Mouse (Mus musculus) ES-E14 (cell line): ENCODE data around the gene Prn. TPM values are rescaled to one million over a fixed set of nuclear protein-coding genes. Genes with fewer than 3 reads are reported as not detected.

Experiments used
- DNase-seq: peaks from one replicate; pipeline ENCODE4 v3.0.0-alpha.2; 2013; ENCODE audit warnings: low read depth, low spot score
- H3K27ac ChIP-seq: 2 replicates; pipeline ENCODE4 v1.5.1; 2012; ENCODE audit warnings: low read depth, mild to moderate bottlenecking, low read length, moderate library complexity, mixed read lengths; ENCODE audit not compliant: poor library complexity, insufficient read depth, severe bottlenecking
- H3K36me3 ChIP-seq: 2 replicates; pipeline ENCODE4 v1.6.1; 2012; ENCODE audit warnings: mild to moderate bottlenecking, low read length, moderate library complexity, mixed read lengths; ENCODE audit not compliant: control insufficient read depth, poor library complexity, insufficient read depth, severe bottlenecking
- H3K4me1 ChIP-seq, 2 experiments: fragments of 150-350 bp in 1 of 2; sonication (generic) in 1 of 2; 2 replicates each; pipeline ENCODE4 v1.6.1; 2012; ENCODE audit warnings: low read length in 2 of 2, mild to moderate bottlenecking in 1 of 2, mixed read lengths in 1 of 2; ENCODE audit not compliant: control insufficient read depth in 2 of 2, insufficient read depth in 2 of 2, poor library complexity in 1 of 2
- H3K4me3 ChIP-seq, 2 experiments: fragments of 150-350 bp in 1 of 2; sonication (generic) in 1 of 2; 2 replicates each; pipeline ENCODE4 v1.5.1; 2012; ENCODE audit warnings: low read length in 2 of 2, low read depth in 1 of 2, mild to moderate bottlenecking in 1 of 2, mixed read lengths in 1 of 2; ENCODE audit not compliant: insufficient read depth in 1 of 2, poor library complexity in 1 of 2, severe bottlenecking in 1 of 2
- H3K9ac ChIP-seq: 2 replicates; pipeline ENCODE4 v1.6.1; 2012; ENCODE audit warnings: low read depth, mild to moderate bottlenecking, low read length, mixed read lengths; ENCODE audit not compliant: poor library complexity, insufficient read depth, severe bottlenecking
- H3K9me3 ChIP-seq: fragments of 150-350 bp; sonication (generic); 2 replicates; pipeline ENCODE4 v1.6.1; 2012; ENCODE audit warnings: low read depth, mild to moderate bottlenecking, low read length; ENCODE audit not compliant: control insufficient read depth, insufficient read depth
- CHD2 ChIP-seq: IDR thresholded peaks from 2 replicates; pipeline ENCODE4 v1.6.1; 2014; ENCODE audit warnings: mild to moderate bottlenecking, low read depth, low read length, inconsistent platforms
- HCFC1 ChIP-seq: IDR thresholded peaks from 2 replicates; pipeline ENCODE4 v1.6.1; 2012; ENCODE audit warnings: low read length, inconsistent platforms, borderline replicate concordance; ENCODE audit not compliant: insufficient read depth
- MAFK ChIP-seq: IDR thresholded peaks from 2 replicates; pipeline ENCODE4 v1.6.1; 2014; ENCODE audit warnings: mild to moderate bottlenecking, low read depth, low read length, inconsistent platforms; ENCODE audit not compliant: insufficient read depth
- ZC3H11A ChIP-seq: IDR thresholded peaks from 2 replicates; pipeline ENCODE4 v1.6.1; 2012; ENCODE audit warnings: low read depth, mild to moderate bottlenecking, inconsistent platforms, low read length, borderline replicate concordance
- ZNF384 ChIP-seq: IDR thresholded peaks from 2 replicates; pipeline ENCODE4 v1.6.1; 2012; ENCODE audit warnings: low read depth, low read length, inconsistent platforms
- in situ Hi-C, 2 experiments: fragments of 600-800 bp; cut with MboI; formaldehyde crosslinking; loops; one replicate each; pipeline ENCODE4 v1.15.1; 2025; ENCODE audit warnings: low sequenced_read_pairs in 2 of 2, inconsistent platforms in 1 of 2; ENCODE audit not compliant: unreplicated experiment in 2 of 2
- total RNA-seq: library from RNA; depleted of rRNA; stranded (reverse); fragments of 300-350 nt; gene quantifications from 2 replicates; pipeline ENCODE4 v1.2.3, GENCODE M21; 2012

The Prn gene
- total RNA-seq, 1 experiment, result not detected

GRCm38 (mm10) chr2:131908906-131909305, 851 bp upstream of the Prn start:
- H3K9ac ChIP-seq, result no peak overlapping the region
- peaks cover 0 to 4% of the 10 kb centered on the region in 2 experiments; a peak in 1 of 4 replicates for H3K4me1 ChIP-seq
- no peak overlapping the region for H3K27ac ChIP-seq
- in situ Hi-C loops, result no loop called here
- H3K36me3 ChIP-seq, result no peaks in the 10 kb centered on the region; the same call in 1 of the 2 replicates
- no peak for DNase-seq
- H3K9me3 ChIP-seq, result no peaks in the 10 kb centered on the region
- no peak for TF ChIP-seq ZC3H11A
- TF ChIP-seq CHD2, result no peak
- no peak for TF ChIP-seq HCFC1
- no peak for TF ChIP-seq MAFK
- TF ChIP-seq ZNF384, result no peak
- no peak overlapping the region for H3K4me3 ChIP-seq

- Histone ChIP-seq H3K27ac (no peak overlapping the region), H3K4me1 (peaks cover 0 to 4% of the 10 kb centered on the region in 2 experiments; a peak in 1 of 4 replicates), H3K9me3 (peaks cover 3% of the 10 kb centered on the region; the same call in 1 of the 2 replicates), H3K4me3 (no peak overlapping the region), H3K36me3 (no peaks in the 10 kb centered on the region; the same call in 1 of the 2 replicates), H3K9ac (no peak overlapping the region)
- no peak for TF ChIP-seq HCFC1
- no peak for TF ChIP-seq ZNF384
- no peak for TF ChIP-seq MAFK
- TF ChIP-seq CHD2, result no peak
- no peak for TF ChIP-seq ZC3H11A
- in situ Hi-C loops, result no loop called here
- no peak for DNase-seq
Observed at GRCm38 (mm10) chr2:131910847-131911246, 1.1 kb downstream of the Prn start.

- Histone ChIP-seq H3K9ac (no peak overlapping the region), H3K27ac (no peak overlapping the region), H3K4me1 (peaks cover 0 to 4% of the 10 kb centered on the region in 2 experiments; a peak in 1 of 4 replicates), H3K36me3 (no peaks in the 10 kb centered on the region; the same call in 1 of the 2 replicates), H3K9me3 (peaks cover 4% of the 10 kb centered on the region; the same call in 1 of the 2 replicates), H3K4me3 (no peak overlapping the region)
- no peak for DNase-seq
- TF ChIP-seq MAFK (no peak), ZNF384 (no peak), ZC3H11A (no peak), CHD2 (no peak), HCFC1 (no peak)
- in situ Hi-C loops, result no loop called here
Observed at GRCm38 (mm10) chr2:131911341-131911740, 1.6 kb downstream of the Prn start.

- in situ Hi-C loops, result no loop called here
- no peak for DNase-seq
- peaks cover 15% of the 10 kb centered on the region for H3K9me3 ChIP-seq
- TF ChIP-seq ZC3H11A, result no peak
- TF ChIP-seq MAFK, result no peak
- no peak for TF ChIP-seq HCFC1
- no peak for TF ChIP-seq ZNF384
- TF ChIP-seq CHD2, result no peak
- H3K4me1 ChIP-seq, result peaks cover 0 to 4% of the 10 kb centered on the region in 2 experiments; a peak in 1 of 4 replicates
- no peak overlapping the region for H3K27ac ChIP-seq
- peaks cover 3% of the 10 kb centered on the region for H3K36me3 ChIP-seq
- no peak overlapping the region for H3K9ac ChIP-seq
- no peak overlapping the region for H3K4me3 ChIP-seq
Observed at GRCm38 (mm10) chr2:131912526-131913258, 2.9 kb downstream of the Prn start.
